Mouse (Mus musculus) left cerebral cortex, adult 2 months (tissue): ENCODE results near the gene Rab37. TPM values are rescaled to one million over a fixed set of nuclear protein-coding genes. Genes with fewer than 3 reads are reported as not detected.

ENCODE experiments used
- DNase-seq, 2 experiments: peaks; one replicate each; pipeline ENCODE4 v3.0.0; 2021 to 2022; ENCODE audit warnings: low spot score in 2 of 2, mixed read lengths in 1 of 2; ENCODE audit errors: extremely low spot score in 1 of 2
- H3K27ac ChIP-seq: fragments of 200-600 bp; 2 replicates; pipeline ENCODE4 v1.8.1; 2022
- H3K4me3 ChIP-seq: fragments of 200-600 bp; 2 replicates; pipeline ENCODE4 v1.8.1; 2022
- CTCF ChIP-seq: fragments of 200-600 bp; IDR thresholded peaks from 2 replicates; pipeline ENCODE4 v1.8.1; 2022; ENCODE audit warnings: antibody characterized with exemption, mild to moderate bottlenecking, moderate library complexity
- intact Hi-C: fragments of 180-260 bp; cut with DNase I; formaldehyde crosslinking; loops from one replicate; pipeline ENCODE4 v1.15.1; 2025
- long read RNA-seq, 2 experiments: library from polyadenylated mRNA; stranded (forward); transcript quantifications; one replicate each; pipeline ENCODE4 v2.0.0; 2021; ENCODE audit warnings: borderline mapping rate in 2 of 2
- total RNA-seq, 2 experiments: library from RNA; stranded (reverse); gene quantifications; 2 replicates each; pipeline ENCODE4 v1.2.3; 2021

The Rab37 gene
- 1 to 10 TPM; 1.8 to 2.4 TPM for total RNA-seq
- long read RNA-seq, experiment 1: 0 reads
- long read RNA-seq, experiment 2, partial matches to known transcripts: 0 of 4 reads
- long read RNA-seq, experiment 2, other reads (novel, unspliced or antisense): 2 of 4 reads

DNA sequence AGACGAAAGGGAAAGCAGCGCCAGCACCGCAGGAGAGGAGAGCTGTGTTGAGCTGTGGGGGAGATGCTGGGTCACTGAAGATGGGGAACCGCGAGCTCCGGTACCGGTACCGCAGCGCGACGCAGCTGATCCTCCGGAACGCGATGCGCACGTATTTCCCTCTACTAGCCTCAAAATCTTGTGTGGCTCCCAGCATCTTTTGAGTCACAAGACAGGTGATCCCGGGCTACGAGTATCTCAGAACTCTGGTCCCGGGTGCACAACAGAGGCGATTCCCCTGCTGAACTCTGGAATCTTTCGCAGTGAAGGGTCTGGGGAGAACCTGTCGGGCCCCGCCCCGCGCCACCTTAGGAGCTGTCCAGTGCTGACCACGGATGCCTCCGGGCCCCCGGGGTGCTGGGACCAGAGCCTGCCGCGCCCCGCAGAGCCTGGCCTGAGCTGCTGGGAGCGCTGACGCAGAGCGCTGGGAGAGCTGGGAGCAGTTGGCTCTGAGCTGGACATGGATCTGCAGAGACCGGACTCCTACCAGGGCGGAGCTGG is at the start of gene Rab37:
Rab37 (plus strand) TSS at position 70 of the 540 bp plus-strand sequence.
- no peak within 1 kb of the TSS for H3K27ac ChIP-seq
- DNase-seq: no peak
- no peak for TF ChIP-seq CTCF
- intact Hi-C loops: no loop called here
- peak within 1 kb of the TSS; percentile 43 for H3K4me3 ChIP-seq

DNA sequence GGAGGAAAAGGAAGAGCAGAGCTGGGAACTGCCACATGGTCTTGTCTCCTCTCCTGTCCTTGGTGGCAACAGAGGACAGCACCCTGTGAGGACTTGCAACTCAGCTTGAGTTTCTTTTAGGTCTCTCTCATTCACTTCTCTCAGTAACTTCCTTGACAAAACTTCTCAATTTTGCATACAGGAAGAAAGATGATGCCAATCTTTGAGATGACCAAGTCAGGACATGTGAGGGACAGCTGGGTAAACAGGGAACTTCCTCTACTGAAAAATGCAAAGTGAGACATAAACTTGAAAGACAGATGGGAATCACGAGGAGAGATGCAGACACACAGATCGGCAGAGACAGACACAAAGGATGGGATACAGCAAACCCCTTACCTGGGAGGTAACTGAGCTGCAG is 43.0 kb upstream of the Rab37 start, which contains the start of gene Cd300ld3:
Cd300ld3 (minus strand) TSS at position 151 of the 400 bp plus-strand sequence.
- DNase-seq: no peak
- no peak for TF ChIP-seq CTCF
- H3K27ac ChIP-seq: no peak within 1 kb of the TSS
- no peak within 1 kb of the TSS for H3K4me3 ChIP-seq
- intact Hi-C loops: no loop called here

DNA sequence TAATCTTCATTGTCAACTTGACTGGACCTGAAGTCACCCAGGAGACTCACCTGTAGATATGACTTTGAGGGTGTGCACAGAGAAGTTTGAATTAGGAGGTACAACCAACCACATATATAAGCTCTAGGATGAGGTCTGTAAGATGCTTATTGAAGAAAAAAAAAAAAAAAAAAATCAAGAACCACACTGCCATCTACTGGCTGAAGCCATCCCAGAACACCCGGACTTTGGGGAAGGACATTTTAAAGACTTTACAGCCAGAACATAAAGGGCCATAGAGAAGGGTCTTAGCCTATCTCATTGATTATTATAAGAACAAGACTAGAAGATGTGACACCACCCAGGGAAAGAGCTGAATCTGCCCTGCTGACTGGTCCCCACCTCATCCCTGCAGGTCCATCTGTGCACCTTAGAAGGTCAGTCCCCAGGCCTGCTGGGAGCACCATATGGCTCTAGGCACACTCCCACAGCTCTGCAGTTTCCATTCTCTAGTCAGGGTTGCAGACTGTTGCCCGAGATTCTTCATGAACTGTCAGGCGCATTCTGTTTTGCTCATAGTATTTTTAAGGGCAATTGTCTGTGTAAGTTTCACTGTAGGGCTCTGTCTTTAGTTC is 41.8 kb upstream of the Rab37 start:
- H3K4me3 ChIP-seq: no peak overlapping the region
- DNase-seq: no peak
- no peak overlapping the region for H3K27ac ChIP-seq
- intact Hi-C loops: no loop called here
- TF ChIP-seq CTCF: peak; percentile 63

DNA sequence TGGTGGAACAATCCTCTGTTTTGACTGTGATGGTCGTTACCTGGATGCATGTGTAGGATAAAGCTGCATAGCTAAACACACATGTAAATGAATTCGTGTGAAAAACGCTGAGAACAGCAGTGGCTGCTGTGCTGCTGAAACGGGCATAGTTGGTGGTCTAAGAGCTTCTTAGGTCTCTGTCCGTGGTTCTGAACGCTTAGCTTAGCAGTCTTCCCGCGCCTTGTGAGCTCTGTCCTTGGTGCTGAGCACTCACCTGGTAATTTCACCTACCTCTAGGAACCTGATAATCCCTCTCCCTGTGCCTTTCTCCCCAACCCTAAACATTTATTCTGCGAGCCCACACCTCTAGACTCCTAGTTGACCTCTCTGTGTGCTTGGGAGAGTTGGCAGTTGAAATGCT is 39.0 kb upstream of the Rab37 start:
- intact Hi-C loops: loop anchor here (10.0 kb wide), 2 partner anchors 237 to 307 kb away; no protein-coding TSS in a partner anchor
- DNase-seq: no peak
- Histone ChIP-seq H3K4me3 (no peak overlapping the region), H3K27ac (no peak overlapping the region)
- no peak for TF ChIP-seq CTCF

GRCm38 (mm10) chr11:115052991-115053390 is 38.2 kb upstream of the Rab37 start:
- Histone ChIP-seq H3K4me3 (no peak overlapping the region), H3K27ac (no peak overlapping the region)
- no peak for TF ChIP-seq CTCF
- no peak for DNase-seq
- intact Hi-C loops: loop anchor here (10.0 kb wide), 2 partner anchors 238 to 308 kb away; no protein-coding TSS in a partner anchor

- intact Hi-C loops: loop anchor here (10.0 kb wide), 2 partner anchors 240 to 310 kb away; no protein-coding TSS in a partner anchor
These were observed 36.7 kb upstream of the Rab37 start for GRCm38 (mm10) chr11:115054537-115054936.

GRCm38 (mm10) chr11:115058701-115059100 is 32.5 kb upstream of the Rab37 start:
- no peak for DNase-seq
- no peak for TF ChIP-seq CTCF
- Histone ChIP-seq H3K27ac (no peak overlapping the region), H3K4me3 (no peak overlapping the region)
- intact Hi-C loops: loop anchor here (10.0 kb wide), 2 partner anchors 244 to 314 kb away; no protein-coding TSS in a partner anchor

More at GRCm38 (mm10) chr11:115054537-115054936, 36.7 kb upstream of the Rab37 start:
- DNase-seq: no peak
- TF ChIP-seq CTCF: no peak
- H3K4me3 ChIP-seq: no peak overlapping the region
- no peak overlapping the region for H3K27ac ChIP-seq

DNA sequence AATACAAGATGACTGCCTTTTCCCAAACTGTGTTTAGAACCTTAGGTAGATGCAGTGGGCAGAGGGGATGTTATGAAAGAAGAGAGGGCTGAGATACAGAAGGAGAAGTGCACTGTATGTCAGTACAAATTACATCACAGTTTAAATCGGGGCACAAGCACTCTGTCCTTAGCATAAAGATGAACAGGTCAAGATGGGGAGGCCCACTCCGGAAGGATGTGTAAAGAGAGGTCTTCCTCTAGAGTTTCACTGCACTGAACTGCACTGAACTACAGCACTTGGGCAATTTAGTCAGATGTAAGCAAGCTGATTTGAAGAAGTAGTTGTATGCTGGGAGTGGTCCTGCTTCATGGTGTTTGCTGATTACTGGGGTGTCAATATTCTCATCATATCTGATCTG is 31.4 kb upstream of the Rab37 start:
- intact Hi-C loops: loop anchor here (10.0 kb wide), 2 partner anchors 245 to 315 kb away; no protein-coding TSS in a partner anchor
- Histone ChIP-seq H3K27ac (no peak overlapping the region), H3K4me3 (no peak overlapping the region)
- no peak for DNase-seq
- no peak for TF ChIP-seq CTCF

DNA sequence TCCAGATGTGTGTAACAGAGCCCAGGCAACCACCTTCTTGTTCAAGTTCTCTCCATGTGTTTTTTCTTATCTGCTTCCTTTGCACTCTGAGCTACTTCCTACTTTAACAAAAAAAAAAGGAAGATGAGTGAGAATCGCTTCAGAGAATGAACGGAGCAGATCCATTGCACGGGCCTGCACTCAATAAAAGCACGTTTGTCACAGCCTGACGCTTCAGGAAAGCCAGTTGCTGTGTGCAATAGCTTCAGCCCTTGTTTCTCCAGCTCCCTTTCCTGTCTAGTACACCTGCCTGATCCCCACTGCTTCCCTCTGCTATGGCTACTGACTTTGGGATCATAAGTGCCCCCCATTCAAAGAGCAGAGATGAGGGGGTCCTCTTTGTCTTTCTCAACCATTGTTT is 29.2 kb upstream of the Rab37 start, which contains the start of gene Cd300e:
Cd300e (minus strand) TSS at position 101 of the 400 bp plus-strand sequence.
- Histone ChIP-seq H3K27ac (no peak within 1 kb of the TSS), H3K4me3 (no peak within 1 kb of the TSS)
- no peak for TF ChIP-seq CTCF
- DNase-seq: no peak
- intact Hi-C loops: no loop called here

DNA sequence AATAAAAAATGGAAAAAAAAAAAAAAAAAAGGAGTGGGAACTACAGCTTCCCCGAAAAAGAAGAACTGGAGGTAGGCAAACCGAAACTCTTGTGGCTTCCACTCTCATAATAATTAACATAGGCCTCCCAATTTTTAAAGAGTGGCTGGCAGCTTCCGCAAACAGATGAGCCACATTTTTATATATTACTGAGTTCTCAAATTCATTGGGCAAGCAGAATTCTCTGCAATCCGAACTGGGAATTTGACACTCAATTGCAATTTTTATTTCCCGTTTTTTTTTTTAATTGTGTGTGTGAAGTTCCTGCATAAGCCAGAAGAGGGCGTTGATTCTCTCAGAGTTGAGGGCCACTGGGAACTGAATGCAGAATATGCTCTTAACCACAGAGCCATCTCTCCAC is 24.5 kb upstream of the Rab37 start:
- no peak overlapping the region for H3K27ac ChIP-seq
- no peak overlapping the region for H3K4me3 ChIP-seq
- no peak for DNase-seq
- intact Hi-C loops: no loop called here
- TF ChIP-seq CTCF: peak; percentile 13

DNA sequence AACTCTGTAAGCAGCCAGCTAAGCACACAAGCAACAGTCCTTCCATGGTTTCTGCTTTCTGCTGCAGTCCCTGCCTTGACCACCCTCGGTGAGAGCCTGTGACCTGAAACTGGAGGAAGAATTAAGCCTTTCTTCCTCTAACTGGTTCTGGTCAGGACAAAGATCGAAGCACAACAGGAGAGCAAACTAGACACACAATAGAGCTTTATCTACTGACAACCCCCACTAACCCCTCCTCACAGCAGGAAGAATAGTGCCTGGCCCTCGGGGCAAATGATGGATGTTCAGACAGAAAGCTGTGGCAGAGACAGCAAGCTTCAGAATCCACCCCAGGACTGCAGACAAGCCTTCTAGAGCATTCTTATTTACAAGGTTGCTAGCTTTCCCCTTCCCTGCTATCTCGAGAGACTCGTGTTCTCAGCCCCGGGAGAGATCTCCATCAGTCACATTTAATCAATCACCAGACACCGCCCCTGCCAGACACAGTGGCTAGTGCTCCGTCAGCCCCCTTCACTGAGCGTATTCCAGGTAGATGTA is 20.1 kb upstream of the Rab37 start:
- Histone ChIP-seq H3K27ac (no peak overlapping the region), H3K4me3 (no peak overlapping the region)
- TF ChIP-seq CTCF: no peak
- intact Hi-C loops: no loop called here
- no peak for DNase-seq

DNA sequence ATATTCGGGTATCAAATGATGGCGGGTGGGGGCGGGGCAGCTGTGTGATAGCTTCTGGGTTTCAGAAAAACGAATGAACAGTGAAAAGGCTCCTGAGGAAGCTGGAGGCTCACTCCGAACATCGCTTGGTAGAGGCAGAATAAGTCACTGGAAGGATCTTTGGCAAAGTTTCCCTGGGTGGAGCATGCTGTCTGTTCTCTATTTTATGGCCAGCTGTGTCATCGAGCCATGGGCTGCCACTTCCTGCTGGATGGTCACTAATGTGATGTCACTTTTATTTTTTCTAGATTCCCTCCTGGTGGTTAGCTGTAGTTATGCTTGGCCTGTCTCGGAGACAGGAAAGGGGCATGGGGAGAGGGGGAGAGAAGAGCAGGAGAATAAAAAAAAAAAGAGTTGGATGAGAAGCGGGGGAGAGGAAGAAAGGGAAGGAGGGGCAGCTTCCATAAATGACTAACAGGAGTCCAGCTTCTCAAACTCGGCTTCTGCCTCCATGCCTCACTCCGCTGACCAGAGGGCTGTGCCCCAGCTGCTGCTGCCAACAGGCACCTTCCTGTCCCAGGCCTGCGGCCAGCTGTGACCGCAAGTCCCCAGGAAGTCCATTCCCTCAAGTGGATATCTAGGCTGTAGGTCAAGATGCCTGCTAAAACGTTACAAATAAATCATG is 19.5 kb upstream of the Rab37 start:
- Histone ChIP-seq H3K27ac (no peak overlapping the region), H3K4me3 (no peak overlapping the region)
- TF ChIP-seq CTCF: no peak; the same call in 1 of the 2 replicates
- no peak for DNase-seq
- intact Hi-C loops: no loop called here
